Mouse (Mus musculus) brain, adult 2 months (tissue): ENCODE measurements around the gene Fam110c.
"Not testable (repeated sequence)": the region's sequence is repeated elsewhere in the genome, so short reads cannot be mapped to it uniquely, and the experiment has no call there.

Source experiments
- DNase-seq: peaks from one replicate; pipeline ENCODE4 v3.0.0; 2011; ENCODE audit warnings: low read depth, low spot score

The Fam110c gene

GRCm38 (mm10) chr12:31073412-31074354 is at the start of gene Fam110c:
Gene Fam110c, plus strand, starts transcription at chr12:31073861.
- no peak for DNase-seq

GRCm38 (mm10) chr12:31026423-31026822 is 47.2 kb upstream of the Fam110c start:
- peak; percentile 11 for DNase-seq

- DNase-seq, result no peak
Observed at GRCm38 (mm10) chr12:31052066-31052465, 21.6 kb upstream of the Fam110c start.

GRCm38 (mm10) chr12:31056291-31056864 is 17.3 kb upstream of the Fam110c start:
- DNase-seq, result no peak

GRCm38 (mm10) chr12:31059393-31059853 is 14.2 kb upstream of the Fam110c start:
- no peak for DNase-seq

GRCm38 (mm10) chr12:31060245-31060644 is 13.4 kb upstream of the Fam110c start:
- DNase-seq, result no peak

GRCm38 (mm10) chr12:31071222-31071621 is 2.4 kb upstream of the Fam110c start:
- no peak for DNase-seq

GRCm38 (mm10) chr12:31074355-31074786 is 710 bp downstream of the Fam110c start:
- not testable (repeated sequence) for DNase-seq

GRCm38 (mm10) chr12:31074839-31075538 is 1.3 kb downstream of the Fam110c start:
- peak; percentile 16 for DNase-seq

- peak; percentile 31 for DNase-seq
Observed at GRCm38 (mm10) chr12:31077020-31077419, 3.4 kb downstream of the Fam110c start.

GRCm38 (mm10) chr12:31078030-31078429 is 4.4 kb downstream of the Fam110c start:
- DNase-seq, result no peak

- DNase-seq, result no peak
Observed at GRCm38 (mm10) chr12:31080352-31080751, 6.7 kb downstream of the Fam110c start.

- DNase-seq, result no peak
Observed at GRCm38 (mm10) chr12:31080890-31081554, 7.4 kb downstream of the Fam110c start.

GRCm38 (mm10) chr12:31083007-31083406 is 9.3 kb downstream of the Fam110c start:
- DNase-seq, result no peak

GRCm38 (mm10) chr12:31083407-31083806 is 9.7 kb downstream of the Fam110c start:
- no peak for DNase-seq

- no peak for DNase-seq
Observed at GRCm38 (mm10) chr12:31087060-31087459, 13.4 kb downstream of the Fam110c start.

GRCm38 (mm10) chr12:31090401-31090800 is 16.7 kb downstream of the Fam110c start:
- no peak for DNase-seq

GRCm38 (mm10) chr12:31090882-31091640 is 17.4 kb downstream of the Fam110c start:
- DNase-seq, result no peak

- DNase-seq, result no peak
Observed at GRCm38 (mm10) chr12:31092481-31092880, 18.8 kb downstream of the Fam110c start.

- no peak for DNase-seq
Observed at GRCm38 (mm10) chr12:31097185-31097584, 23.5 kb downstream of the Fam110c start.

- DNase-seq, result no peak
Observed at GRCm38 (mm10) chr12:31101190-31101589, 27.5 kb downstream of the Fam110c start.
